Mouse (Mus musculus) megakaryocyte, embryonic 14.5 days (primary cell): ENCODE measurements around the gene Gpc6.

Source experiments
- FLI1 ChIP-seq: IDR thresholded peaks from 2 replicates; pipeline ENCODE4 v1.6.1; 2012; ENCODE audit warnings: low read length, inconsistent platforms, mixed read lengths
- GATA1 ChIP-seq: IDR thresholded peaks from 3 replicates; pipeline ENCODE4 v1.6.1; 2012; ENCODE audit warnings: mixed read lengths, low read length, inconsistent platforms, borderline replicate concordance

DNA sequence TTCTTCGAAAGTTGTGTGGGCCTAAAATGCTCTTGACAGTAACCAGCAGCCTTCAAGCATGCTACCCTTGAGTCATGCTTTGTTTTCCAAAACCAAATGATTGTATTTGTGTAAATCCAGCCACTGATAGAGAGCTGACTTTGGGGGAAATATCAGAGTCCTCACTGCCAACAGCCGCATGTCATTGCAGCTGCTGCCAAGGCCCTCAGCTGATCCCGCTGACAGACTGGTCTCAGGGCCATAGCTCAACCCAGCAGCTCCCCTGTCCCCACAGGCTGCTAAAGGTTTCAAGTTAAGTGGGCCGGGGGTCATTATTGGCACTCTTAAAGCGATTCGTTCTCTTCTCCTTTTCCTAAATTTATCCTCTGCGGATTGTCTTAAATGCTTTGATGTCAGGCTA lies 966.3 kb downstream of the Gpc6 start:
- TF ChIP-seq GATA1, result no peak
- no peak for TF ChIP-seq FLI1
